Mouse (Mus musculus): ENCODE results near the gene Pgs1.

The Pgs1 gene

GRCm38 (mm10) chr11:117986126-117987031, at the start of gene Pgs1:
Pgs1 (plus strand) TSS chr11:117986292.
- DNase-seq (ENCODE audit: low read depth): no peak

- DNase-seq (ENCODE audit: low read depth): no peak
These were observed 46.9 kb upstream of the Pgs1 start for GRCm38 (mm10) chr11:117939004-117939730.

GRCm38 (mm10) chr11:117939741-117940285, 46.3 kb upstream of the Pgs1 start:
- no peak for DNase-seq (ENCODE audit: low read depth)

- DNase-seq (ENCODE audit: low read depth): no peak
These were observed 45.2 kb upstream of the Pgs1 start for GRCm38 (mm10) chr11:117940881-117941280.

- DNase-seq (ENCODE audit: low read depth): no peak
These were observed 44.7 kb upstream of the Pgs1 start for GRCm38 (mm10) chr11:117941325-117941834.

- peak; percentile 76 for DNase-seq (ENCODE audit: low read depth)
These were observed 44.2 kb upstream of the Pgs1 start for GRCm38 (mm10) chr11:117941848-117942247.

GRCm38 (mm10) chr11:117946195-117946979, 39.7 kb upstream of the Pgs1 start:
- DNase-seq (ENCODE audit: low read depth): no peak

- DNase-seq (ENCODE audit: low read depth): no peak
These were observed 39.1 kb upstream of the Pgs1 start for GRCm38 (mm10) chr11:117946996-117947419.

- peak; percentile 93 for DNase-seq (ENCODE audit: low read depth)
These were observed 36.5 kb upstream of the Pgs1 start for GRCm38 (mm10) chr11:117949392-117950091.

- no peak for DNase-seq (ENCODE audit: low read depth)
These were observed 34.7 kb upstream of the Pgs1 start for GRCm38 (mm10) chr11:117951391-117951790.

- DNase-seq (ENCODE audit: low read depth): no peak
These were observed 33.7 kb upstream of the Pgs1 start for GRCm38 (mm10) chr11:117952174-117952933.

- DNase-seq (ENCODE audit: low read depth): no peak
These were observed 32.0 kb upstream of the Pgs1 start for GRCm38 (mm10) chr11:117954094-117954493.

- DNase-seq (ENCODE audit: low read depth): no peak
These were observed 31.3 kb upstream of the Pgs1 start for GRCm38 (mm10) chr11:117954819-117955218.

GRCm38 (mm10) chr11:117955621-117956020, 30.5 kb upstream of the Pgs1 start:
- DNase-seq (ENCODE audit: low read depth): no peak

GRCm38 (mm10) chr11:117958197-117958596, 27.9 kb upstream of the Pgs1 start:
- DNase-seq (ENCODE audit: low read depth): no peak

GRCm38 (mm10) chr11:117959166-117959565, 26.9 kb upstream of the Pgs1 start:
- DNase-seq (ENCODE audit: low read depth): no peak

- DNase-seq (ENCODE audit: low read depth): no peak
These were observed 26.2 kb upstream of the Pgs1 start for GRCm38 (mm10) chr11:117959741-117960381.

GRCm38 (mm10) chr11:117960601-117961000, 25.5 kb upstream of the Pgs1 start:
- no peak for DNase-seq (ENCODE audit: low read depth)

- no peak for DNase-seq (ENCODE audit: low read depth)
These were observed 23.6 kb upstream of the Pgs1 start for GRCm38 (mm10) chr11:117962228-117963067.

All from fibroblast of lung, adult 2 months (primary cell).